Mouse (Mus musculus) hindbrain, postnatal 0 days (tissue): Measurements from ENCODE around the gene Optn. TPM values are rescaled to one million over a fixed set of nuclear protein-coding genes. Genes with fewer than 3 reads are reported as not detected.
"Not testable (repeated sequence)": the region's sequence is repeated elsewhere in the genome, so short reads cannot be mapped to it uniquely, and the experiment has no call there.

Source experiments
- ATAC-seq: fragments of 200-750 bp; cut with Nextera tagmentation; 2 replicates; pipeline ENCODE4 v1.8.0; 2017; ENCODE audit warnings: mild to moderate bottlenecking, moderate TSS enrichment, moderate library complexity
- DNase-seq: peaks from one replicate; pipeline ENCODE4 v3.0.0-alpha.2; 2015; ENCODE audit warnings: low spot score
- H3K27ac ChIP-seq: fragments of 300-500 bp; sonication (generic); 2 replicates; pipeline ENCODE4 v1.5.1; 2014; ENCODE audit warnings: mild to moderate bottlenecking
- H3K27me3 ChIP-seq: fragments of 300-500 bp; sonication (generic); 2 replicates; pipeline ENCODE4 v1.6.1; 2014; ENCODE audit warnings: low read length, mixed read lengths; ENCODE audit not compliant: insufficient read depth
- H3K36me3 ChIP-seq: fragments of 300-500 bp; sonication (generic); 2 replicates; pipeline ENCODE4 v1.6.1; 2014; ENCODE audit warnings: low read length, mixed read lengths; ENCODE audit not compliant: insufficient read depth
- H3K4me1 ChIP-seq: fragments of 300-500 bp; sonication (generic); 2 replicates; pipeline ENCODE4 v1.6.1; 2014; ENCODE audit warnings: antibody characterized with exemption, low read length, mixed read lengths; ENCODE audit not compliant: insufficient read depth
- H3K4me2 ChIP-seq: fragments of 300-500 bp; sonication (generic); 2 replicates; pipeline ENCODE4 v1.6.1; 2014; ENCODE audit warnings: low read depth, mild to moderate bottlenecking, low read length, moderate library complexity, mixed read lengths
- H3K4me3 ChIP-seq: fragments of 300-500 bp; sonication (generic); 2 replicates; pipeline ENCODE4 v1.5.1; 2014; ENCODE audit warnings: low read length
- H3K9ac ChIP-seq: fragments of 300-500 bp; sonication (generic); replicated peaks from 2 replicates; pipeline ENCODE4 v1.6.1; 2014; ENCODE audit warnings: mild to moderate bottlenecking, low read length, moderate library complexity, mixed read lengths
- H3K9me3 ChIP-seq: fragments of 300-500 bp; sonication (generic); 2 replicates; pipeline ENCODE4 v1.6.1; 2016; ENCODE audit warnings: low read length, mixed read lengths
- CTCF ChIP-seq: IDR thresholded peaks from 2 replicates; pipeline ENCODE4 v1.5.1; 2016; ENCODE audit warnings: antibody characterized with exemption, control low read depth, low read depth
- WGBS: fragments of 180-500 bp; shearing (Covaris S2); extraction: QIAGEN DNeasy Blood & Tissue Kit; methylation state at CpG from one replicate; pipeline ENCODE4 v1.1.7; 2014; 5-methylcytosine and 5-hydroxymethylcytosine counted together
- polyA plus RNA-seq: library from polyadenylated mRNA; unstranded; fragments of >200 nt; fragmentation: Nextera tagmentation; extraction: Ambion mirVana; gene quantifications from 2 replicates; pipeline ENCODE4 v1.2.1, GENCODE M21; 2015
- total RNA-seq: library from RNA; depleted of rRNA; stranded (reverse); fragments of >200 nt; gene quantifications from 2 replicates; pipeline ENCODE4 v1.2.3, GENCODE M21; 2014

Optn gene
- total and polyA plus RNA-seq, 2 experiments from 2014 or later: 39.2 to 39.3 TPM

DNA sequence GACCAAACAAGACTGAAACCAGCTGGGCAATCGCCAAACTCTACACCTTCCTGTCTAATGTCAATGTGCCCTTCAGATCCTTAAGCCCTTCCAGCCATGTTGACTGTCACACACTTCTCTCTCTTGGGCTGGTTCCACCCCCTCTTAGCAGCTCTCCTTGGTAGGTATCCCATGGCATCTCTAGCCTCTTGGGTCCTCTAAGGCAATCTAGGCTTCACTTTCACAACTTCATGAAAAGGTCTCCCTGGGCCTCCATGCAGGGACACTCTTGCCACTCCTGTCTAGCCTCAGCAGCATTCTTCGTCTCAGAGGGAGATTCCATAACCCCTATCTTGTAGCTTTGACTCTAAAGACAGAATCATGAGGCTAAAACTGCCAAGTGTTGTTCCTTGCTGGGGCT lies 13.6 kb upstream of the Optn start:
- Histone ChIP-seq H3K9ac (no peak overlapping the region), H3K4me1 (no peaks in the 10 kb centered on the region), H3K9me3 (no peaks in the 10 kb centered on the region), H3K4me3 (no peak overlapping the region), H3K27ac (no peak overlapping the region), H3K4me2 (no peak overlapping the region), H3K36me3 (no peaks in the 10 kb centered on the region), H3K27me3 (no peaks in the 10 kb centered on the region)
- ATAC-seq (no peak), DNase-seq (no peak)
- no peak for TF ChIP-seq CTCF
- 83% methylated on average over 2 of the region's 2 CpGs for WGBS

DNA sequence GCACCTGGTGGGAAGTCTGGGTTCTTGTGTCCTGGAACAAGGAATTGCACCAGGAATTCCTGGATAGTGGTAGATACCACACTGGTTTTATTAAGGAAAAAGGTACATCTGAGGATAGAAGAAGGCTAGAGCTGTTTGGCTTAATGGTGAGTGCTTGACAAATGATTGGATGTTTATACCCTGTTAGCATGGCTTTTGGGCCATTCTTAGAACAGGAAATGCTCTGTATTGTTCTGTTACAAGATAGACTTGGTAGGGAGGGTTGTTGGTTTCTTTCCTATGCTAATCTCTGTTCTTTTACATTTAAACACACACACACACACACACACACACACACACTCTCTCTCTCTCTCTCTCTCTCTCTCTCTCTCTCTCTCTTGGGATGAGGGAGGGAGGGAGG lies 12.0 kb upstream of the Optn start:
- Histone ChIP-seq H3K4me1 (no peaks in the 10 kb centered on the region), H3K9me3 (no peaks in the 10 kb centered on the region), H3K36me3 (no peaks in the 10 kb centered on the region), H3K9ac (no peak overlapping the region), H3K27ac (no peak overlapping the region), H3K4me3 (no peak overlapping the region), H3K27me3 (no peaks in the 10 kb centered on the region), H3K4me2 (no peak overlapping the region)
- DNase-seq: no peak
- ATAC-seq: no peak
- no peak for TF ChIP-seq CTCF

DNA sequence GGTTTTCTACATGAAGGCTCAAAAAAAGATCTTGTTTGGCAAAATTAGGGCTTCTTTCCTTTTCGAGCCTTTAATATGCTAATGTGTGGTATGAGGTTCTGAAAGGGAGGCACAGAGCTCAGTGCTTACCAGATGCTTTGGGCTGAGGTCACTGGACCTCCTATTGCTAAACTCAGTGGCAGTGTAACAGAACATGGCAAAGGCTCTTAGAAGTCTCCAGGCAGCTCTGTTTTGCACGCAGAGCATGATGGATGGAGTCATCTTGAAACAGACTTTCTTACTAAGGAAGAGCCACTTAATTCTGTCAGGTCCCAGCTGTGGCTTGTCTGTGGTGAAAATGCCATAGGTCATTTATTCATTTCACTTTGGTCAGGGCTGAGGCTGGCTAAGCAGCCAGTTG lies 11.6 kb upstream of the Optn start:
- no peak overlapping the region for H3K4me2 ChIP-seq

DNA sequence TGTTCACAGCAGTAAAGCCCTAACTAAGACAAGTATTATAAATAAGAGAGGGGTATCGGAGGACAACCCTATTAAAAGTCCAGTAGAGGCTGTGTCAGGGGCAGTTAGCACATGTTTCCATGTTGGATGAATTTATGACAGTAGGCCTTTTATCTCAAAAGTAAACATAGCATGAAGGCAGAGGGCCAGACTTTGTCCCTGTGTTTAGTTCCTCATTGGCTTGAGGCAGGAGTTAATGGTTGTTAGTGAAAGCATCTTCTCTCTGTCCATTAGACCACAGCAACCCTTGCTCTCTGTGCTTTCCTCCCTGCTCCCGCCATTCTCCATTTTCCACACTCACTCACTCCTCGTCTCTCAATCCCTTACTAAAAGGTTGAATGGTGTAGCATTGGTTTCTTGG lies 9.9 kb upstream of the Optn start:
- Histone ChIP-seq H3K4me1 (no peaks in the 10 kb centered on the region), H3K36me3 (no peaks in the 10 kb centered on the region), H3K27ac (no peak overlapping the region), H3K9ac (no peak overlapping the region), H3K9me3 (no peaks in the 10 kb centered on the region), H3K4me2 (no peak overlapping the region), H3K27me3 (no peaks in the 10 kb centered on the region), H3K4me3 (no peak overlapping the region)
- no peak for TF ChIP-seq CTCF
- 96% methylated on average over 3 of the region's 3 CpGs for WGBS
- DNase-seq: no peak
- ATAC-seq: no peak

More for the DNA sequence above, 11.6 kb upstream of the Optn start:
- ATAC-seq (no peak), DNase-seq (no peak)
- H3K27me3 ChIP-seq: no peaks in the 10 kb centered on the region
- no peak for TF ChIP-seq CTCF
- no peak overlapping the region for H3K27ac ChIP-seq
- no peaks in the 10 kb centered on the region for H3K36me3 ChIP-seq
- no peak overlapping the region for H3K9ac ChIP-seq
- no peaks in the 10 kb centered on the region for H3K9me3 ChIP-seq
- H3K4me1 ChIP-seq: no peaks in the 10 kb centered on the region
- H3K4me3 ChIP-seq: no peak overlapping the region
- WGBS: 45% methylated on average over 2 of the region's 2 CpGs

DNA sequence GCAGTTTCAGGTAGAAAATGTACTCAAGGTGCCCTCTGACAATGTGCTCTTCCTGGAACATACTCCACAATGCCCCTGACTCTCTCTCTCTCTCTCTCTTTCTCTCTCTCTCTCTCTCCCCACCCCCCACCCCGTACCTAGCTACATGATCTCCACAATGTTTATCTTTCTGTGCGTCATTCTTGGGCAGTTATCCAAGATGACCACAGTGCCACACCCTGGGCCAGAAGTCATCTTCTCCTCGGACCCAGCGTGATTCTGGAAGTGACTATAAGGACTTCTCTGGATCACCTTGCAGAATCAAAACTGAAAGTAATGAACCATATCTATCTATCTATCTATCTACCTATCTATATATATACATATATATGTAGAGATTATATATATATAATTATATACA lies 4.1 kb upstream of the Optn start:
- Histone ChIP-seq H3K27ac (no peak overlapping the region), H3K9ac (no peak overlapping the region), H3K27me3 (no peaks in the 10 kb centered on the region), H3K4me3 (no peak overlapping the region), H3K4me2 (no peak overlapping the region), H3K36me3 (no peaks in the 10 kb centered on the region), H3K9me3 (no peaks in the 10 kb centered on the region), H3K4me1 (0 out of 2 replicates have a peak, but pooled peaks cover 6% of the 10 kb centered on the region)
- ATAC-seq: no peak
- no peak for TF ChIP-seq CTCF
- no peak for DNase-seq
- WGBS: 89% methylated on average over 4 of the region's 4 CpGs

DNA sequence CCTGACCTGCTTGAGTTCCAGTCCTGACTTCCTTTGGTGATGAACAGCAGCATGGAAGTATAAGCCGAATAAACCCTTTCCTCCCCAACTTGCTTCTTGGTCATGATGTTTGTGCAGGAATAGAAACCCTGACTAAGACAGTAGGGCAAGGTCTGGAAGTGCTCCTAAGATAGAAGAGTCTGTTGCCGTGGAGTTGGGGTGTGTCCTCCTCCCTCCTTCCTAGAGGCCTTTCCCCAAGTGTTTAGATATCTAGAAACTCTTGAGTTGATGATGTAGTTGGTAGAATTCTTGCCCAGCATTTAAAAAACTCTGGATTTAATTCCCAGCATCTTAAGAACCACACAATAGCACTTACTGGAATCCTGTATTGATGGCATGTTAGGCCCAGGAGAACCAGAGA lies 3.4 kb upstream of the Optn start:
- not testable (repeated sequence) for H3K36me3 ChIP-seq, DNase-seq, H3K27ac ChIP-seq, H3K27me3 ChIP-seq, H3K9ac ChIP-seq, H3K4me1 ChIP-seq, ATAC-seq, H3K4me3 ChIP-seq, H3K4me2 ChIP-seq, H3K9me3 ChIP-seq
- 80% methylated on average over 1 of the region's 2 CpGs for WGBS

DNA sequence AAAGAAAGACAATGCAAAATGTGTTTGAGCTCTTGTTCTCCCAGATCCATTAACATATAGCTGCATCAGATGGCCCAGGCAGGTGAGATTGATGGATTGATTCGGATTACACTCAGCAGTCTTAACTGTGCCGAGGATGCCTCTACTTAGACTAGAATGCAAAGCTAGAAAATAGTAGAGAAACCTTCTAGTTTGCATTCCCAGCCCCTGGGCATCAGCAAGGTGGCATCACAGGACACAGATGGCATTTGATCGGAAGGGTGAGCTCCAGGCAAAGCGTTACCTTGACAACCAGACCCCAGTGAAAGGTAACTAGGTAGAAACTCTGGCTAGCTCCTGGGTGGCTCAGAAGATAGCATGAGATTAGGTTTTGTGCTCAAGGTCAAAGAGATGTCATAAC lies 396 bp upstream of the Optn start:
- no peaks in the 10 kb centered on the region for H3K36me3 ChIP-seq
- peak overlapping the region; percentile 87 for H3K27ac ChIP-seq
- 0 out of 2 replicates have a peak, but pooled peaks cover 8% of the 10 kb centered on the region for H3K4me1 ChIP-seq
- H3K4me2 ChIP-seq: peak overlapping the region; percentile 73
- H3K9me3 ChIP-seq: no peaks in the 10 kb centered on the region
- ATAC-seq (peak; percentile 70), DNase-seq (peak; percentile 61)
- 24% methylated on average over 4 of the region's 4 CpGs for WGBS
- peak overlapping the region; percentile 73 for H3K9ac ChIP-seq
- peak overlapping the region; percentile 71 for H3K4me3 ChIP-seq
- no peaks in the 10 kb centered on the region for H3K27me3 ChIP-seq
- TF ChIP-seq CTCF: no peak
